Mouse (Mus musculus): ENCODE results near the gene Vmn2r4. TPM values are rescaled to one million over a fixed set of nuclear protein-coding genes. Genes with fewer than 3 reads are reported as not detected.
"Not testable (repeated sequence)": the region's sequence is repeated elsewhere in the genome, so short reads cannot be mapped to it uniquely, and the experiment has no call there.

Vmn2r4 gene
- polyA plus RNA-seq (2015; fragmentation: Nextera tagmentation; extraction: Ambion mirVana) = not detected in 2 replicates

DNA sequence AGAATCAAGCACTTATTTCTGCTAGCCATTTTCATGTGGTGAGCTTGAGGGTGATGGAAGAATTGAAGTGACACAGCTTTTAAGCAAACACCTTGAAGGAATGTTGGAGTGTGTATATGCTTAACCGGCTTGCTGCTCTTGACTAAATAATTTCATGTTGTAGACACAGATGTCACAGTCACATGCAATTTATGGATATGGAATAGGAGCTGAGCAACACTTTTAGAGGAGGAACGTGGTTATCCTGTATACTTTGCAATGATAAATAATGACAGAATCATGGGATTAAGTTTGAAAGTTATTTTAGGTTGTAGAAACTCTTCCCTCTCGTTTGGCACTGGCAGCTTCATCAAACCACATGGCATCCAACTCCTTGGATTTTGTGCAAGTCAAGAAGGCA lies at the start of gene Vmn2r4:
Gene Vmn2r4 (minus strand): TSS at position 101 of the 400 bp plus-strand sequence.
- not testable (repeated sequence) for DNase-seq (ENCODE audit: low spot score)

DNA sequence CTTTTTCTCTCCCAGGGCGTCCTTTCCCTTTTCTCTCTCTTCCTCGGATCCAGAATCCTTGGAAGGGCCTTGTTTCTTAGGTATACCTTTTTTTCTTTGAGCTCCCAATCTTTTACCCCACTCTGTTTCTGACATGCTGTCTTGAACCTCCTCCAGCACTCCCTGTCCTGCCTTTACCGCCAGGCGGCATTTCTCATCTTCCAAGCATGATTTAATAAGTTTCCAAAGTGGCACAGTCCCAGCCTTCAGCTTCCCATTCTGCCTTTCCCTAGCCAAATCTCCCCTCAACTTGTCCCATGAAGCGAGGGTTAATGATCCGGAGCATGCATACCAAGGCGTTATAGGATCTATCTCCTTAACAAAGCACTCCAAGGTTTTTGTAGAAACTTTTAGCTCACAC lies 19.1 kb upstream of the Vmn2r4 start:
- not testable (repeated sequence) for DNase-seq (ENCODE audit: low spot score)

DNA sequence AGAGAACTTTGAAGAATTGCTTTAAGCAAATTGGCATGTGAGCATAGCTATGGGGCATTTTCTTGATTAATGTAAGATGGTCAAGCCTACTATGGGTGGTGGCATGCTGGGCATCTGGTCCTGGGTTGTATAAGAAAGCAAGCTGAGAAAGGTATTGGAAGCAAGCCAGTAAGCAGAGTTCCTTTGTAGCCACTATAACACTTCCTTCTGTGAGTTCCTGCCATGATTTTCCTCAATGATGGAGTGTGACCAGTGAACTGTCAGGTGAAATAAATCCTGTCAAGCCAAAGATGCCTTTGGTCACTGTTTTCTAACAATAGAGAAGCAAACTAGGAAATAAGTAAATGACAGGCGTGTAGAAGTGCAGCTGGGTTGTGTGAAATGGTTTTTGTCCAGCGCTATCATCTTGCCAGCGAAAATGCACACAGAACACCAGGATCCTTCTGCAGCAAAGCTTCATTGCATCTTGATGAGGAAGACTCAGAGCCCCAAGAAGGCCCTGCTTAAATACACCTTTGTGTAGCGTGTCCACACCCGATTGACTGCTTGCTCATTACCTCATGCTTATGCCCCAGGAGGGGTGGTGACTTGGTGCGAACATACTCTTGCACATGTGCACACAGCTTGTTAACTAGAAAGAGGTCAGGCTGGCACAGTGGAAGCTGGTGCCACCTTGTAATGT lies 13.1 kb upstream of the Vmn2r4 start:
- DNase-seq (ENCODE audit: low spot score) = not testable (repeated sequence)

DNA sequence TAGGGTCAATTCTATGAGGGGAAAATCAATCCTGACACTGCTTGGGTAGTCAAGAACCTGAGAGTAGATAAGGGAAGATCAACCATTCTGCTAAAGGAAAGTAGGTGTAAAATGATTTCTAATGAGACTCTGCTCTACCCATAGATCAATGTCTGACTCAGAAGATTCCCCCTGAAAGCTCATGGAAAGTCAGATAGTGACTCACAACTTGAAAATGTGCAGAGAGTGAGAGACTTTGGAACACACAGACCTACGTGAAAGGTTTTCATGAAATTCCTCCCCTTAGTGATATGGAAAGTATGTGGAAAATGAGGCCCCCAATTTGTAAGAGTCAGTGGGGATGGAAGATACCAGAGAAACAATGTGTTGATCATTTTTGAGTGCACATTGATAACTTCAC lies 7.0 kb upstream of the Vmn2r4 start:
- not testable (repeated sequence) for DNase-seq (ENCODE audit: low spot score)

DNA sequence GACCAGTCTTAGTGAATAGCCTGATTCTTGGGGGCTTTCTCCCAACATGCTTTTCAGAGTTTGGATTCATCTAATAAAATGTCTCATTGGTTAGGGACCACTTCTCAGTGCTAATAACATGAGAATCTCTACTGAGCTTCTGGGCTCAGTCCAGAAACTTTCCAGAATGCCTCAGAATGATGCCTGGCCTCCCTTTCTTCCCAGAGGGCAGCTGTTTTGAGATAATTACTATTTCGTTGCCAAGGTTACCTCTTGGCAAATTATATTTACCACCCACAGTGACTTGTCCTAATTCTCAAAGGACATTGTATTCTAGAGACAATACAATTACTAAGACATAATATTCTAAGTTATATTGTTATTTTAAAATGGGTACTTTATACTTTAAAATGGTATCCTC lies 2.3 kb upstream of the Vmn2r4 start:
- not testable (repeated sequence) for DNase-seq (ENCODE audit: low spot score)

DNA sequence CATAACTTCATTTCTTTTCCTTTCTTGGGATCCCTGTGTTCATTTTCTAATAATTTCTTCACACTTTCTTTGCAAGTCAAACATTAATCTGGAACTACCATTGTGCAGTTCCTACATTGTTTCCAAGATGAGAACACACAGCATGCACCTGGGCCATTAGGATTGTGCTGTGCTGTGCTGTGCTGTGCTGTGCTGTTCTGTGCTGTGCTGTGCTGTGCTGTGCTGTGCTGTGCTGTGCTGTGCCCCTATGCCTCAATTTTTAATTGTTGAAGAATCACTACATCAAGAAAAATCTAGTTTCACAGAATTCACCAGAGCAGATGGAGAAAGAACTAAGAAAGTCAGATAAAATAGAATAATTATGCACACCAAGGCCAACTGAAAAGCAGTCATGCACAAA lies 915 bp downstream of the Vmn2r4 start:
- DNase-seq (ENCODE audit: low spot score) = not testable (repeated sequence)

DNA sequence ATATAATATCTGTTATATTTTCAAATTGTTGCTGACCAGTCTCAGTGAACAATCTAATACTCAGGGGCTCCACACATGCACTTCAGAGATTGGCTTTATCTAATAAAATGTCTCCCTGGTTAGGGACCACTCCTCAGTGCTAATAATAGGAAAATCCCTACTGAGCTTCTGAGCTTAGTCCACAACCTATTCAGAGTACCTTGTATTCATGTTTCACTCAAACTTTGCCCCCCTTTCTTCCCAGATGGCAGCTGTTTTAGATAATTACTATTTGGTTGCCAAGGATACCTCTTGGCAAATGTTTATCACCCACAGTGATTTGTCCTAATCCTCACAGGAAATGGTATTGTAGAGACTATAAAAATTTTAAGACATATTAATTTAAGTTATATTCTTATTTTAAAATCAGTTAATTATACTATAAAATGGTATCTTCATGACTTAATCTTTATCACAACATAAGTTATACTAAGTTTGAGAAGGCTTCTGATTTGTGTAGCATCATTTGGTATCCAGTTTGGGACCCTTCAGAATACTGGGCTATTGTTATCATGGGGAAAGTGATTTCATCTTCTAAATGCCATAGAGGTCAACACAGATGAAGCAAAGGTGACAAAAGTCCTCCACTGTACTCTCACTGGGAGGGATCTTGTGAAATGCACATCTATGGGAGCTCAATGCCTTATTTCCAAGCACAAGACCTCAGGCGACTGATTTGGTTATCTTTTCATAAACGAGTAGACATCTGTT lies 55.7 kb downstream of the Vmn2r4 start:
- DNase-seq (ENCODE audit: low spot score) = no peak

Other genes with a start within 250 kb of the Vmn2r4 start
- gene Vmn2r3, start 125.7 kb downstream of the Vmn2r4 start, polyA plus RNA-seq (2015; fragmentation: Nextera tagmentation; extraction: Ambion mirVana) = 0.03 and 0.05 TPM in 2 replicates
- gene Vmn2r5, start 94.5 kb upstream of the Vmn2r4 start, polyA plus RNA-seq (2015; fragmentation: Nextera tagmentation; extraction: Ambion mirVana) = not detected in 2 replicates
- gene Vmn2r6, start 150.5 kb upstream of the Vmn2r4 start, polyA plus RNA-seq (2015; fragmentation: Nextera tagmentation; extraction: Ambion mirVana) = not detected in 2 replicates